Mouse (Mus musculus) hindlimb bud, embryonic 11.5 days (tissue): ENCODE results near the gene Oosp1.

Experiments
- DNase-seq: peaks from one replicate; pipeline ENCODE4 v3.0.0-alpha.2; 2012; ENCODE audit warnings: low read depth, low spot score; ENCODE audit errors: extremely low spot score

Oosp1 gene

DNA sequence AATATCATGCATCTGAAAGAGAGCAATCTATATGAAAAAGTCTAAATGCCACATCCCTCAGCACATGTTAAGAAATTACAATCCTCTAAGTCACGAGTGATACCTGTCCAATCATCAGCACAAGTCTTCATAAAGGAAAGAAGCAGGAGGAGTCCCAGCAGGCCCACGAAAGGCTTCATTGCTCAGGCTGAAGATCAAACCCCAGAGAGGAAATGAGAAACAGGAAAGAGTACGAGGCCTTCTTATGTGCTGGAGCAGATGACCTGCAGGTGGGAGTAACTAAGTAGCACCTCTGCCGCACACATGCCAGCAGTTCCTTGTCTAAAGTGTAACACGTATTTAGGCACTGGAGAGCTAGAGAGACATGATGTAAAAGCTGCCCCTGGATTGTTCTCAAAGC lies at the start of gene Oosp1:
TSS of gene Oosp1 (minus strand) at position 312 of the 400 bp plus-strand sequence.
- no peak for DNase-seq

DNA sequence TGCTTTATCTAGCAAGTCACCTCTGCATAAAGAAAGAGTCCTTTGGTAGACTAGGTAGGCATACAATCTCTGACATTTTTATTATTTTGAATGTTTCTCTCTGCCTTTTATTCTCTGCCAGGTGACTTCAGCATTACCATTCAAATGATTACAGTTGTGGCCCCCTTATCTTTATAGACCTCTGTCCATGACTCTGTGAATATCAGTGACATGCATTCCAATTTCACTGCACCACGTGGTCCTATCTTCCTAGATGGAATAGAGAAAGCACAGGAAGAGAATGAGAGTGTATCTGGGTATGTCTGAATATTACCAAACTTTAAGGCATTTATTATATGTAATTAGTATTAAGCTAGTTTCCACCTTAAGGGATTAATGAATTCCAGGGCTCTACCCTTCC lies 45.5 kb upstream of the Oosp1 start:
- DNase-seq, result no peak

DNA sequence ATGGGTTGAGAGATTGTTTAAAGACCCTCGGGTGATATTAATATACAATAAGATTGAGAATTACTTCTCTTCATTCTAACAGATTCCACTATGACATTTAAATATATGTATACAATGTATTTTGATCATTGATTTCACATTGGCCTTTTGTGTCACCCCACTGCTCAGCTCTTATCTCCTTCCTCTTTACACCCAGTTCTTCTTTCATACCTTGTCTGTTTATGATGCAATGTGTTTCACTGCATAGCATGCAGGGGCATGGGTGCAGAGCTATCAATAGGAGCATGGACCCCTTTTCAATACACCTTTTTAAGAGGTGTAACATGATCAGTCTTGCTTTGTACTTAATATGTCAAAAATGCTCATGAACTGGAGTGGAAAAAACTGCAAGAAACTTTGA lies 39.3 kb upstream of the Oosp1 start:
- DNase-seq, result no peak

DNA sequence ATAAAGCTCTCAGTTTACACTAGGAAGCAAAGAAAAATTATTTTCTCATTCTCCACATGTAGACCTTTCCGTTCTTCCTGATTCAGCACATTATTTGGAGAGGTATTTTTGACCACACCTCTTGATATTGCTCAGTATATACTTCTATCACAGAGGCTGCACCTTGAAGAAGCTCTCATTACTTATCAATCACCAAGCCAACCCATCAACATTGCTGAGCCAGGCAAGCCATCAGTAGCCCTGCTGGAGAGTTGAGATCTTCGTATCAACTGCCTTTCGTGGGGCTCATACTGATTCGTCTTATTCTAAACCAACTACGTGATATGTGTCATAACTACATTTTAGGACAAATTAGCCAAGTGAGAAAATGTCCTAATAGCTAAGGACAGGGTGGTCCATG lies 36.4 kb upstream of the Oosp1 start:
- DNase-seq, result no peak

DNA sequence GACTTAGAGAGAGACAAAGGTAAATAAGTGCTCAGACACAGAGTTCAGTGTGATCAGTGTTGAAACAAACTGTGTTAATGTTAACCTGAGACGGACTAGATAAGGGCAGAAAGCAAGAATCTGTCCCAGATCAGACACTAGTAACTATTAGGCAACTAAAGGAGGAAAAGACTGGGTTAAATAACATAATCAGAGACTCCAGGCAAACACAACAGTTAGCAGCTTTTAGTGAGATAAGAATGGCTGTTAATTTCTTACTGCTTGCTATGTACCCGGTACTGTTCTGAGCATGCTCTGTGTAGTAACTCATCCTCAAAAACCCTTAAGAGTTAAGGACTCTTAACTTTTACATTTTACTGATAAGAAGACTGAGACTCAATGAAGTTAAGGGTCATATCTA lies 35.0 kb upstream of the Oosp1 start:
- no peak for DNase-seq

DNA sequence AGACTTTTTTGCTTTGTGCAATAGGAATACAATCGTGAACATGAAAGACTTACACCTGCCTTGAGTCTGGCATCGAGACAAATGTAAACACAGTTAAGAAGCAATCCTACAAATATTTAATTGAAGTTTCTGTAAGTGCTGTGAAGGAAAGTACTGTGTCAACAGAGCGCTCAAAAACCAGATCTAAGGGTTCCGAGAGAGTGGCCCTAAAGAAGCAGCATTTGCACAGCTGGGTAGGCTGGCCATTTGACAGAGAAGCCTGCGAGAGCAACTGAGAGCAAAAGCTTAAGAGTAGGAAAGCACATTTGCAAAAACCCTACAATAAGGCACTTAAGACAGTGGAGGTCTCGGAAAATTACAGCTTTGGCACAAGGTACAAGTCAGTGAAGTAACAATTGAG lies 33.3 kb upstream of the Oosp1 start:
- DNase-seq, result no peak

DNA sequence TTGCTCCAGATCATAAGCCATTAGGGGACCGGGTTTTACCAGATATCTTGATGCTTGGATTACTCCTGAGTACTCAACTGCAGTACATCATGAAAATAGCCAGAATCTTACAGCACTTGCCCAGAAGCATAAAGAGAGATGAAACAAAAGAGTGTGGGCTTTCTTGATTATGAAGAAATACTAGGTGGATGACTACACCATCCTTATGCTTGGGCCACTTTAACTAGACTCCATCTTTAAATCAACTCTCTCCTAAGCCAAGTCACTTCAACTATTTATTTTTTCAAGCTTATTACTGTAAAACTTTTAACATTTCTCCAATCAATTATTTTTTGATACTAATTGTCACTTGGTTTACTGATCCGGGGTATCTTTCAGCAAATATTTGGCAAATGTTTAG lies 32.9 kb upstream of the Oosp1 start:
- no peak for DNase-seq

DNA sequence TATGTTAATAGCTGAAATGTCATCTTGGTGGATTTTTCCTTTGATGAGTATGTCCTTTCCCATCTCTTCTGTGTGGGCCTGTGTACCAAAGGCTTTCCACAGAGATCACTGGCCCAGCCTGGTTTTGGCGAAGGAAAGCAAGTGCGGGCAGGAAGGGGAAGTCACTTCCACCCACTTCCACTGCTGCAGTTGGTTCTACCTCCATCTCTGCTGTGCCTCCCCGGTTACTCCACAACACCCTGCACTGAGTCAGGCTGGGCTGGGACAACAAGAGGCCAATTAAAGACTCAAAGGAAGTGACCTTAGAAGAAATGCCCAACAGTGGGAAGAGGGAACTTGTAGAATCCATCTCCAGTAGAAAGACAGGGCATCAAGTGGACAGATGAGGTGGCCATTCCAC lies 29.1 kb upstream of the Oosp1 start:
- DNase-seq, result no peak

DNA sequence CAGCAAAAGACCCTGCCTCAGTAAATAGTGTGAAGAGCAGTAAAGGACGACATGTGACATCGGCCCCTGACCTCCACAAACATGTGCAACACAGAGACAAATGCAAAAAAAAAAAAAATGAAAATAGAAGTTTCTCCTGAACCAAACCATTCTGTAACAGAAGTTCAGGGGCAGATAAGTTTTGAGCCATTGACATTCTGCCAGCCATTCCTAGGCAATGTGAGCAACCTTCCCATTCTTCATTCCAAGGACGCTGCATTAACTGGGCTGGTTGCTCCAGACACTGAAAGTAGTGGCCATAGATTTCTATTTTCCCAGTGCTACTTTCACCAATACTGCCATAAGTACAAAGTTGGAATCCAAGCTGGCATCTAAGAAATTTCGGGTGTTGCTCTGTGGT lies 21.5 kb upstream of the Oosp1 start:
- DNase-seq, result no peak

DNA sequence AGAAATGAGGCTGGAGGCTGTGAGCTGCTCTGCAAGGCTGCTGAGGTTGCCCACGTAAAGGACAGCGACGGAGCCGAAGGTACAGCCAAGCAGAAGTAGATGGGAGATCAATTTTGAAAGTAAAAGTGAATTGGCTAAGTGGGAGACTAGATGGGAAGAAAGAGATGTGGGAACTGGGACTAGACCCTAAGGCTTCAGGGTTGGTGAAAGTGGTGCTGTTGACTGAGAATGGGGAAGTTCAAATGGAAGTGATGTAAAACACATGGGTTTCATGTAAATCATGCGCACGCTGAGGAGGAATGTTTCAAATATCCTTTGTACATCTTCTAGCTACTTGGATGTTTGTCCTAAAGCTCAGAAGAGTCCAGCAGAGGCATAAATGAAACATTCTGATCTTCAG lies 7.4 kb upstream of the Oosp1 start:
- no peak for DNase-seq

DNA sequence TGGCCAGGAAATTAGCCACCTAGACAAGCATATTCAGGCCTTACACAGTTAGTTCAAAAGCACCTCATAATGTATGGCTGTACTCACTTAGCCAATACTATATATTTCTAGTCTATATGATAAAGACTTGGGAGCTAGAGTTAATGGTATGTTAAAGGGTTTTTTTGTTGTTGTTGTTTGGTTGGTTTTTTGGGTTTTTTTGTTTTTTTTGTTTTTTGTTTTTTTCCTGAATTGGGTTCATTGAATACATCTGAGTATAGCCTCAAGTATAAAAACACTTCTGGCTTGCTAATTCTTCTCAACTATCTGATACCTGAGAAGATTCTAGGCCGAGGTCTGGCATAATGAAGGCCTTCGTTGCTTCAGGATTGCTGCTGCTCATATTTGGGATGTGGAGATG lies 5.8 kb upstream of the Oosp1 start, which contains the start of gene Oosp3:
TSS of gene Oosp3 (plus strand) at position 301 of the 400 bp plus-strand sequence.
- DNase-seq, result no peak

DNA sequence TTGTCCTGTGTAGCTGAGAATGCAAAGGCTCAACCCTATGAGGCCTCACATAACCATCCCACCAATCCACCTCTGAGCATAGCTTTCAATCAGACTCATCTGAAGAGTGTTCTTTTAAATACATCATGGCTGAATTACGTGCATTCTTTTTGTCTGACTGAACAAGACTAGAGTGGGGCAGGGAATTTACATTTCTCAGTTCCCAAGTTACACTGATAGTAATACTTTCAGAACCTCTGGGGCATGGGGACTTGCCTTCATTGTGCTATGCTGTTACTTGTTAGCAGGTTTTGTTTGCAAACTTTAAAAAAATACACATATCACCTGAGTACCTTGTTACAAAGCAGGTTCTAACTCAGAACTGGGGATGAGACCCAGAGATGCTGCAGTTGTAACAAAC lies 504 bp upstream of the Oosp1 start:
- DNase-seq, result no peak

DNA sequence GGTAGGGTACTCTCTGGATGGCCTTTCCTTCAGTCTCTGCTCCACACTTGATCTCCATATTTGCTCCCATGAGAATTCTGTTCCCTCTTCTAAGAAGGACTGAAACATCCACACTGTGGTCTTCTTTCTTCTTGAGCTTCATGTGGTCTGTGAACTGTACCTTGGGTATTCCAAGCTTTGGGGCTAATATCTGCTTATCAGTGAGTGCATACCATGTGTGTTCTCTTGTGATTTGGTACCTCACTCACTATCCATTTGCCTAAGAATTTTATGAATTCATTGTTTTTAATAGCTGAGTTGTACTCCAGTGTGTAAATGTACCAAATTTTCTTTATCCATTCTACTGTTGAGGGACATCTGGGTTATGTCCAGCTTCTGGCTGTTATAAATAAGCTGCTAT lies 29.4 kb downstream of the Oosp1 start:
- DNase-seq, result no peak

DNA sequence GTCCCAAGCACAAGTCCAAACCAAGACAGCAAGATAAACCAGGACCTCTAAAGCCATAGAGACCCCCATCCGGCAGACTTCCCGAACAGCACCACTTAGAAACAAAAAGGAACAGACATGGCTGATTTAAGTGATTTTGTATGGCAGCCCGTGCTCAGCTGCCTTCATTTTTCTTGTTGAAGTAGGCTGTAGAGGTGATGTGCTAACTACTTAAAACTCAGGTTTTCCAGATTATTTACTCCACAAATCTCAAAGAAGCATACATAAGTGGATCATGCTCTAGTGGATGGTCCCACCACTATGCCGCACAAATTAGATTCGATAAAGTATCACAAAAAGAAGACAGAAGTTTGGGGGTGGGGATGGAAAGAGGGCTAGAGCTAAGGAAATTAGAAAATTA lies 30.5 kb downstream of the Oosp1 start, which contains the start of gene Oosp2:
TSS of gene Oosp2 (minus strand) at position 101 of the 400 bp plus-strand sequence.
- no peak for DNase-seq

DNA sequence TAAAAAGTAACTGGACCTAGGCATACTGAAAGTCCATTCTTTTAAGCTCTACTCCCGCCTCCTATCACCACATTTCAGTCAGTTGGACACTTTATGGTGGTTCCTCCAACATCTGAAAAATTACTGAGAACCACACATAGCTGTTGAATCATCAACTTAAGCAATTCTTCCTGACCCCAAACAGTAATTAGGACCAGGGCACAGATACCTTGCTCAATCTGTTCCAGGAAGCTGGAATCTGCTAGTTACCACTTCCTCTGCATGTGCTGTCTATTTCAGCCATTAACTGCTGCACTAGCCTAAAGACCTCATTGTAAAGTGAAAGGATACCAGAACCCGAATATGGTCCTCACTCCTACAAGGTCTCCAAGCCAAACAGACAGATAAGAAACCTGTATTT lies 31.8 kb downstream of the Oosp1 start:
- DNase-seq, result no peak

DNA sequence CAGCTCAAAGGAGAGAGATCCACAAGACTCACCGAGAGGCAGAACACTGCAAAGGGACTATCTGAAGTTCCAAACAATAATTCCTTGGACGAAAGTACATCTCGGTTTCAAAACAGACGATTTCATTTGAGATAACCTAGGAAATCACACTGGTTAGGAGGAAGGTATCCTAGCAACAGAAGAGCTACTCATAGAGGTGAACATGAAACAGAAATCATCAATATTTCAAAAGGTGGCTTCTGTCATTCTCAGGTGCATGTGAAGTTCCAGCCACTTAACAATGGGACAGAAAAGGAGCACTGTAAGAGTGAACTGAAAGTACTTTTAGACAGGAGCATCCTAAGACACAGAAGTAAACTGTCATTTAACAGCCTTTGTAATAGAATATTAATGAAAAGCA lies 41.4 kb downstream of the Oosp1 start:
- DNase-seq, result no peak

DNA sequence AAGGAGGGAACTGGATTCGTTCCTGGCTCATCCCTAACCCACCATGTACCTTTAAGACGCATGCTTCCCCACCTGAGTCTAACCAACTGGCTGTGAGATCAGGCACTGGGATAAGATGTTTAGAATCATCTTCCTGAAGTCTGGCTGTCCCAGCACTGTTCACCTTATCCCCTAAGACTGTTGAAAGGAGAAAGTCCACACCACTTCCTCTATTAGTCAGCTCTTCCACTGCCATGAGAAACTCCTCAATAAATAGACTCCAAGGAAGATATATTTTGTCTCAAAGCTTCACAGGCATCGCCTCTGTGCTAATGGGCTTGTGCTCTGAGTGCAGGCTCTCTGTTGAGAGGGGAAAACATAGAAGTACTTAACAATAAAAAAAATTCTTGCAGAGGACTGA lies 44.8 kb downstream of the Oosp1 start:
- DNase-seq, result no peak

DNA sequence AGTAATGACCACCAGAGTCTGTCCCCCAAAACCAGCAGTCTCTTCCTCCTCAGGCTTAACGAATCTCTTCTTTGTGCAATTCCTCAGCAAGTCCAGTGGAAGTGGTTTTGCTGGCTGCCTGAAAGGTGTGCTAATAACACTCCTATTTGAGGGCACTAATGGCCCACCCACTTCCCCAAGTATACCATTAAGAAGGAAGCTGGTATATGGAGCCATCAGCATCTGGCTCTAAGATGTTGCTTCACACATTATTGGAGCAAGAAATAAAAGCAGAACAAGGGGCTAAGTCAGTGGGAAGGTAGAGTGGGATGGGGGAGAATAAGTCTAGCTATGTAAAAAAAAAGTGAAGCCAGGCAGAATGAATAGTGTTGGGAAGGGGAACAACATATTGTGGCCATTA lies 50.2 kb downstream of the Oosp1 start, which contains the start of gene Ms4a3:
TSS of gene Ms4a3 (minus strand) at position 120 of the 400 bp plus-strand sequence.
- DNase-seq, result no peak

DNA sequence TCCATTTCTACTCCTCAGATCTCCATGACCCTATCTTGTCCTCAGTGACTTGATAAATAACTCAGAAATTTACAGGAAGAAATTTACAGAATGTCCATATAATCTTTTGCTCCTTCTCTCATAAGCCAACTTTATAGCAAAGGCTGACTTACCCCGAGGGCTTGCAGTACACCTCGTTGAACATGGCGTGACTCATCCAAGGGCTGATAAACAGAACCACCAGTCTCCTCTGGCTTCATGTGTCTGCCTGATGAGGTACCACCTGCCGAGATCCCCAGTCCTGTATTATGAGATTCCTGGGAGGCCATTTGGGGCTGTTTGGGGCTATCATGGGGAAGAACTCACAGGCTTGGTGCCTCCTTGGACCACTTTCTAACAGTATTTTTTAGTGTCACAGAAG lies 51.9 kb downstream of the Oosp1 start:
- DNase-seq, result no peak

DNA sequence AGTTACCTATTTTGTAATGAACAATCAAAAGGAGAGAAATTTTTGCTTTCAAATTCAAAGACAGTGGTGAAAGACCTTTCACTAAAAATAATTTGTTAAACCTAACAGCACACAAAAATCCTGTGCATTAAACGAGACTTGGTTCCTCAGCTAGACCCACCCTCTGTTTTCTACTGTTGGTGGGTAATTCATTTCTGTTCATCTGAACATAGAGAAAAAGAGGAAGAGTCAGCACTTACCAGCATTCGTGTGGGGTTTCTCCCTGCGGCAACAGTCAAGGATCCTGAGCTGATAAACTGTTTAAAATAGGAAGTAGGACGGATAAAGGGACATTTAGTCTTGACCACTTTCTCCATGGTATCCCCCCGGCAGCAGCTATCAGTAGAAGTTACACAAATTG lies 55.4 kb downstream of the Oosp1 start:
- no peak for DNase-seq

DNA sequence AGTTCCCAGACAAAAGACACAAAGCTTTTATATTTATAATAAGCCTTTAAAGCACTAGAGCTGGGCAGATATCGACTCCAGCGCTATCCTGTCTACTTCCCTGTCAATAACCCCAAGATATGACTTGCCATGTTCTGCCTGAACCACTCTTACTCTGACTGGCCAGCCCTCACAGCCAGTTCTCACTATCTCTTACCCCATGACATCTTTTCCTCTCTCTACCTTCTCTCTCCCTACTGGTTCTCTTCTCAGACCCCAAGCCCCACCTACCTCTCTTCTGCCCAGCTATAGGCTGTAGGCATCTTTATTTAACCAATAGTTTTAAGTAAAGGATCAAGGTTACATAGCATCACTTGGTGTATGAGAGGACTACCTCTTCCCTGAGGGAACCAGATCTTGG lies 56.6 kb downstream of the Oosp1 start:
- DNase-seq, result no peak

DNA sequence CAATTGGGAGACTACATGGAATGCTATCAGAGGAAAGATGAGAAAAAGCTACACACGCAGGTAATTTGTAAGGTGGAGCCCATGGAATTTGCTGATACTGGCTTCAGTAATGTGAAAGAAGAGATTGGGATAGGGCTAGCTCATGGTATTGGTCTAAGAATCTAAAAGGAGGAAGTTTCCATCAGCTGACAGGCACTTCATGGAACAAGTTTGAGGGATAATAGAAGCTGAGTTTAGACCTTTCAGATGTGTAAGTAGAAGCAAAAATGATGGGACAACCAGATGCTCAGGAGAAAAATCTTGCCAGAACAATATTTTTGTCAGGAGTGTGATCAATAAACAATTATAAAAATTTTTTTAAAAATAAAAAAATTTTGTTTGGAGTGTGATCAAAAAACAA lies 57.2 kb downstream of the Oosp1 start:
- DNase-seq, result no peak

DNA sequence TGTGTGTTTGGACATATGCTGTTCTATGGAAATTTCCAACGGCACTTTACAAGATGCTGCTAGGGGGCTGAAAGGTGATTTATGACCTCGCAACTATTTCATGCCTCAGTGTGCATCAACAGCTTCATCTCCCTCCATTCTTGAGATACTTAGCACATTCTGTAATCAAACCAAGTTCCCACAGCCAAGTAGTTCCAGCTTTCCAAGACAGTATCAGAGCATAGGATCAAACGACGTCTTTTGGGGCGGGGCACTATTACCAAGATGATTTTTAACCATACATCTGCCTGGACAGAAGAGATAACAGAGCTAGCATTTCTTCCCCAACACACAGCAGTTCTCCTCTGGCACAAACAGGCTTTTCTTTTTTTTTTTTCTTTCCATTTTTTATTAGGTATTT lies 65.7 kb downstream of the Oosp1 start:
- no peak for DNase-seq

DNA sequence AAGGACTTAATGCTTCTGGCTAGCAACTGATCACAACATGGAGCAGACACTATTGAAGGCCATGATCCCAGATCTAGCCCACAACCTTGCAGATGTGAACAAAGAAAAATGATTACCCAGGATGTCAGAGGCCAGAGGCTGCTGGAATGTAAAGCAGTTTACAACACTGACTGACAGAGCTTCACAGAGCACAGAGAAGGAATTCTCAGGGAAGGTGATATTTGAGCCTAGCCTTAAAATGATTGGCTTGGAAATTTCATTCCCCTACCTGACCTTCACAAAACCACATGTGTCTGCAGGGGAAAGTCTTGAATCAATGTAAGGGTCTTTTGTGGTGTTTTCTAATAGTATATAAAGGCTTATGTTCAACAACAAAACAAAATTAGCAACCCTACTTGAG lies 66.2 kb downstream of the Oosp1 start:
- no peak for DNase-seq
